Mouse (Mus musculus): ENCODE results near the gene Kcnk4. TPM values are rescaled to one million over a fixed set of nuclear protein-coding genes. Genes with fewer than 3 reads are reported as not detected.

The Kcnk4 gene
- total RNA-seq, 2 experiments from 2014 or later: 0.16 to 0.20 TPM

DNA sequence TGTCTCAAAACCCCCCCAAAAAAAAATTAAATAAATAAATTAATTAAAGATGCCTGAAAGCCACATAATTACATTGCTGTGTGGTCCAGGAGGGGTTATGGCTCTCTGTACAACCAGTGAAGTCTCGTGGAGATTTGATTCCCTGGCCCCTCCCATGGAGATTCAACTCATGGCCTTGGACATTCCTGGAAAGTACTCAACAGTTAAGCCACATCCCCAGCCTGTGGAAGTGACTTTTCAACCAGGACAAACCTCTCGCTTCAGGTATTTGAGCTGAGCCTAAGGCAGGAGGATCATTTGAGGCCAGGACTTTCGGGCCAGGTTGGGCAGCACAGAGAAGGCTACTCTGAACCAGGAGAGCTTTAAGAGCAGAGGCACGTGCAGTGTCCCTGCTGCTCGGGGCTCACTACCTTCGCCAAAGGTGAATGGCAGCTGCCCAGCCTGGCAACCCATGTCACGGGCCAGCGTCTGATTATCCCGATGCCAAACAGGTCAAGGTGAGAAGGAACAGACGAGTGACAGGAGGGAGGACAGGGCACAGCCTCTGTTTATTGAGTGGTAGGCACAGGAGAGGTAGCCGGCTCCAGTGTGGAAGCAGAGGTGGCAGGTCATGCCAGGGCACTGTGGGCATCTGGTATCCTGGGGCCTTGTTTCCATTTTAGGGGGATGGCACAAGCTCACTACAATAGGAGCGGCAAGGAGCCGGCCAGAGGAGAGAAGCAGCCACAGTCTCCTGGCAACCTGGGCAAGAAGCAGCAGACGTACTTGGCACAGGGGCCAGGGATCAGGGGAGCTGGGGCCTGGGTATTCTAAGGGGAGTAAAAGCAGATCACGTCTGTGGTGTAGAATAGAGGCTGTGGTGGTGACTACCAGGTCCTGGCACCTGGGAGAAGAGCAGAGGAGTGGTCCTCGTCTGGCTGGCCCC, 3.5 kb upstream of the Kcnk4 start:
- no peak for DNase-seq

DNA sequence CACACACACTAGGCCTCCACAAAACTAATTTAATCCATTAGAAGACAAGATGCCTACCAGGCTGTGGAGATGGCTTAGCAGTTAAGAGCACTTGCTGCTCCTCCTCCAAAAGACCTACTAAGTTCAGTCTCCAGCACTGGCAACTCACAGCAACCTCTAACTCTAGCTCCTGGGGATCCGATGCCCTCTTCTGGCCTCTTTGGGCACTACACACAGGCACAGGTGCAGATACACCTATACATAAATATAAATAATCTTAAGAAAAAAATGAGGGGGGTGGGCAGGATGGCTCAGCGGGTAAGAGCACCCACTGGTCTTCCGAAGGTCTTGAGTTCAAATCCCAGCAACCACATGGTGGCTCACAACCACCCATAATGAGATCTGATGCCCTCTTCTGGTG, 2.0 kb upstream of the Kcnk4 start:
- DNase-seq: peak in 1 of 2 experiments; percentile 29

GRCm38 (mm10) chr19:6933436-6934194, 700 bp downstream of the Kcnk4 start:
- DNase-seq: peak; percentile 26 to 49

DNA sequence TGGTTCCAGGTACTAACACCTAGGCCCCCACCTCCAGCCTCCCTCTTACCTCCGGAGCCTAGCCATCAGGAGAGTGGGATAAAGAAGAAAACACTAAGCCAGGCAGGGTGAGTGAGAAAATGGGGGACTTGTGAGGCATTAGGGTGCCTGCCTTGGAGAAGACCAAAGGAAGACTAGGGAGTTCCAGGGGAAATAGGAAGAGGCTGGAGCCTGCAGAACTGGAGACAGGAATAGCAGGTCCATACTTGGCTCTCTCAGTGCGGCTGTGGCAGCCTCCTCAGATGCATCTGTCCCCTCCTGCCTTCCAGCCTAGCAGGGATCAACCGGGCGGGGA, 1.2 kb downstream of the Kcnk4 start:
- DNase-seq: no peak

GRCm38 (mm10) chr19:6932018-6932417, 2.3 kb downstream of the Kcnk4 start:
- peak in 1 of 2 experiments; percentile 2 for DNase-seq

GRCm38 (mm10) chr19:6931002-6931401, 3.3 kb downstream of the Kcnk4 start:
- no peak for DNase-seq

GRCm38 (mm10) chr19:6928080-6928479, 6.2 kb downstream of the Kcnk4 start:
- no peak for DNase-seq

DNA sequence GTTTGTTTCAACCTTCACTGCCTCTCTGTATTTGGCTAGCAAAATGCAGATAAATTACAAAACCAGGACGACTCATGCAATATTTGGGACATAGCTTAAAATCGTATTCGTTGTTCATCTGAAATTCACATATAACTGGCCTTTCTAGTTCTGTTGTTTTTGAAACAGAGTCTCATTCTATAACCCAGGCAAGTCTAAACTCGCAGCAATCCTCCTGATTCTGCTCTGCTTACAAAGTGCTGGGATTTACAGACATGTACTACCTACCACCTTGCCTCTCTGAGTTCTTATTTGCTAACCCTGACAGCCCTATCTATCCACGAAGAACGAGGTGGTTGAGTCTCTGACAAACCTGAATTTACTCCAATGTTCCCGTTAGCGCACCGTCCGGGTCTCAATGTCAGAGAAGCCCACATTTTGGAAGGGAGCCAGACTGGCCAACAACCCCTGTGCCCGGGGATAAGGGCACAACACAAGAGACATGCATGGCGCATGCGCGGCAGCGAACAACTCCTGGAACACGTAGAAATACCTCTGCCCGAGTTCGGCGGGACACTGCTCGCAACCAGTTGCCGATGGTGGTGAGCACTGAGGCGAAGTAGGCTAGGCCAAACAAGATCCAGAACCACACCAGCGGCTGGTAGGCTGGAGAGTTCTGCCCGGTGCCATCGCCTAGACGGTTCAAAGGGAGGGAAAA, 7.6 kb downstream of the Kcnk4 start:
- DNase-seq: peak; percentile 38 to 55

GRCm38 (mm10) chr19:6925611-6926329, 8.5 kb downstream of the Kcnk4 start:
- DNase-seq: no peak

- no peak for DNase-seq
Observed at GRCm38 (mm10) chr19:6925307-6925573, 9.1 kb downstream of the Kcnk4 start, which contains the start of gene Catsperz. Gene Catsperz, minus strand, starts transcription at chr19:6925380.

DNA sequence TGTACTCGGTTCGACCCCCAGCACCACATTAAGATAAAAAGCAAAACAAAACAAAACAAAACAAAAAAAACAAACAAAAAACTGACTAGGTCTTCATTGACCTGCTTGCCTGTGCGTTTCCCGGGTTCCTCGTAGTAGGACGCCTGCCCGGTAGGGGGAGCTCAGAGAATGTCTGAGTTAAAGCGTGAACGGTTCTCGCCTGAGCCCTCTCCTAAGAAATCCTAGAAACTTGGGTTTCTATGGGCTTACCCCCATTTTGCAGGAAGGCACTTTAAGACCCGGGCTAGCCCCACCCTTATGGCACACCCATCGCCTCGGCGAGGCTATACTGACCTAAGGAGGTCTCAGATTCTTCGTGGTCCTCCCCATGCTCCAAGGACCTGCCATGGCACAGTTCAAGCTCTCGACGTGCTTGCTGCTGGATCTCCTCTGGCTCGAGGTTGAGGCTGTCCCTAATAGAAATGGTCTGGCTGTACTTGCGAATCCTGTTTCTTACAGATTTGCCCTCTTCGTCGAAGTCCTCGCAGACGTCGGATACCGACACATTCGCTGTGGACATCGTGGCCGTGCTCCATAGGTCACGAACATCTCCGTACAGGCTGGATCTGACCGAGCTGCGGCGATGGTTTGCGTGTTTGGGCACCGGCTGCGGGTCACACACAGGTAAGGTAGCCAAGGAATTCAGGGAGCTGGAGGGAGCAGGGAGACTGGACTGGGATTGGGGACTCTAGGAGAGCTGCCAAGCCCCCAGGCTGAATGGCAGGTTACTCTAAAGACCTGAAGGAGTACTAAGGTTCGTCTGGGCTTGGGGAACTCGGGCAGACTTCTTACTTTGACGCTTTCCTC, 9.6 kb downstream of the Kcnk4 start:
- peak; percentile 90 to 95 for DNase-seq

GRCm38 (mm10) chr19:6922901-6923735, 11.2 kb downstream of the Kcnk4 start:
- DNase-seq: no peak

- peak; percentile 100 for DNase-seq
Observed at GRCm38 (mm10) chr19:6921647-6922567, 12.4 kb downstream of the Kcnk4 start, which contains the start of gene Esrra. Gene Esrra, minus strand, starts transcription at chr19:6921813.

DNA sequence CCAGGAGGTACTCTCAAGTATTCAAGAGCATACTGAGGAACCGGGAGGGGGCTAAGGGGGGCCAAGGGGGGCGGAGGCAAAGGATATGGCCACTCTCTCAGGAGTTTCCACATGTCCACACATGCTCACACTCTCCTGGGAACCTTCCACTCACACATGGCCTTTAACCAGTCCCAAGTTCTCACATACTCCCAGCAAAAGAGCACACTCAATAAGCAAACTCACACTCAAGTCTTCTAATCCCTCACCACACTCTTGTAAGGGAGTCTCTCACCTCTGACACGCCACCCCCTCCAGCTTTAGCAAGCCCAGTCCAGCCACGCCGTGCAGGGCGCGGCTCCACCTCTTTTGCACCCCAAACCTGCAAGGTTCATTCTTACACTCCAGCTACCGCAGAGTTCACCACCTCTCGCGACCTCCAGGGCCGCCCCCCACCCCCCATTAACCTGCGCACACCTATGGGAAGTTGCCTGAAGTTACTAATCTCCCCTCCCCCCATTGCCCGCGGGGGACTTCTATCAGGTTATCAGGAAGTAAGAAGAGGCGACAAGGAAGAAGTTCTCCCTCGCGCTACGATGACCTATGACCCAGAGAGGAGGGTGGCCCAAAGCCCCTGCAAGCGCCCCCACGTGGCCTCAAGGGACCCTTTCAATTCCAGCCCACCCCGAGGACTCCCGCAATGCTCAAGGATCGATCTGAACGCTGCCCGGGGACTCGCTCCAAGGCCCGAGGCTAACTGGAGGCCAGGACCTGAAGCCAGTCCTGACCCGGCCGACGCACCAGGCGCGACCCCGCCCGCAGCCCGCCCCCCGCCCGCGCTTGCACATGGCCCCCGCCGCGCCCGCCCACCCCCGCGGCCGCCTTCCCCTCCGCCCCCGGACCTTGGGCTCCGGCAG, 13.3 kb downstream of the Kcnk4 start:
- peak; percentile 56 to 61 for DNase-seq

GRCm38 (mm10) chr19:6919876-6920740, 14.2 kb downstream of the Kcnk4 start:
- DNase-seq: peak; percentile 69 to 71

- DNase-seq: no peak
Observed at GRCm38 (mm10) chr19:6919431-6919830, 14.9 kb downstream of the Kcnk4 start.

- DNase-seq: no peak
Observed at GRCm38 (mm10) chr19:6918321-6918720, 16.0 kb downstream of the Kcnk4 start.
